Mouse (Mus musculus) G1E (cell line): ENCODE data around the gene Wdr90. TPM values are rescaled to one million over a fixed set of nuclear protein-coding genes. Genes with fewer than 3 reads are reported as not detected.
A peak's percentile ranks its signal among the peaks of the same experiment; 100 is the strongest.

Experiments used
- ATAC-seq: 2 replicates; pipeline ENCODE4 v1.8.0; 2016; ENCODE audit warnings: mild to moderate bottlenecking; ENCODE audit not compliant: insufficient number of reproducible peaks, poor library complexity, low FRiP score, severe bottlenecking; ENCODE audit errors: extremely low read depth
- DNase-seq: peaks from one replicate; pipeline ENCODE4 v3.0.0; 2012; ENCODE audit warnings: low spot score
- H3K27me3 ChIP-seq: 2 replicates; pipeline ENCODE4 v1.6.1; 2012; ENCODE audit warnings: mild to moderate bottlenecking, low read length, inconsistent platforms; ENCODE audit not compliant: insufficient read depth
- H3K36me3 ChIP-seq: replicated peaks from 2 replicates; pipeline ENCODE3; 2012; ENCODE audit warnings: mild to moderate bottlenecking, inconsistent platforms
- H3K4me1 ChIP-seq: 2 replicates; pipeline ENCODE4 v1.6.1; 2012; ENCODE audit warnings: low read depth, low read length, inconsistent platforms, mixed read lengths; ENCODE audit not compliant: insufficient read depth
- H3K4me3 ChIP-seq: 2 replicates; pipeline ENCODE4 v1.5.1; 2012; ENCODE audit warnings: low read depth, mild to moderate bottlenecking, inconsistent platforms, low read length, moderate library complexity, mixed read lengths
- H3K9me3 ChIP-seq: replicated peaks from 2 replicates; pipeline ENCODE4 v1.6.1; 2012; ENCODE audit warnings: inconsistent platforms
- CTCF ChIP-seq: IDR thresholded peaks from 2 replicates; pipeline ENCODE4 v1.5.1; 2012; ENCODE audit warnings: low read depth, low read length, inconsistent platforms, mixed read lengths
- GATA1 ChIP-seq: IDR thresholded peaks from 2 replicates; pipeline ENCODE4 v1.6.1; 2012; ENCODE audit warnings: borderline replicate concordance, low read length, inconsistent platforms, mixed read lengths
- GATA2 ChIP-seq: IDR thresholded peaks from 2 replicates; pipeline ENCODE4 v1.6.1; 2012; ENCODE audit warnings: low read depth, low read length, inconsistent platforms, borderline replicate concordance
- POLR2AphosphoS5 ChIP-seq: IDR thresholded peaks from 2 replicates; pipeline ENCODE4 v1.6.1; 2012; ENCODE audit warnings: low read depth, low read length, inconsistent platforms; ENCODE audit not compliant: insufficient replicate concordance
- TAL1 ChIP-seq: conservative IDR thresholded peaks from 2 replicates; pipeline ENCODE4 v1.6.1; 2012; ENCODE audit warnings: low read depth, low read length, inconsistent platforms, mixed read lengths
- polyA plus RNA-seq: library from polyadenylated mRNA; stranded (reverse); fragments of >175 nt; gene quantifications from 2 replicates; pipeline ENCODE4 v1.2.3, GENCODE M21; 2012
- total RNA-seq, 2 experiments: library from RNA; stranded (forward) in 1 of 2; stranded (reverse) in 1 of 2; fragments of 200-1000 nt in 1 of 2; fragments of >200 nt in 1 of 2; fragmentation: Nextera tagmentation in 1 of 2; gene quantifications; 2 replicates each; pipeline ENCODE4 v1.2.3; 2014 to 2017

Gene Wdr90
- total and polyA plus RNA-seq, 3 experiments = 11.8 to 42.2 (median 17.0) TPM

GRCm38 (mm10) chr17:25877741-25878610 is 16.7 kb upstream of the Wdr90 start:
- Histone ChIP-seq H3K4me1 (peaks cover 36% of the 10 kb centered on the region), H3K4me3 (0 out of 2 replicates have a peak overlapping the region, but pooled peaks have one; percentile 16), H3K9me3 (no peaks in the 10 kb centered on the region), H3K27me3 (no peaks in the 10 kb centered on the region; the same call in 1 of the 2 replicates), H3K36me3 (peaks cover 65% of the 10 kb centered on the region)
- no peak for DNase-seq
- ATAC-seq = no peak
- TF ChIP-seq POLR2AphosphoS5 = no peak
- TF ChIP-seq TAL1 = no peak
- no peak for TF ChIP-seq GATA2
- no peak; the same call in 1 of the 2 replicates for TF ChIP-seq CTCF
- TF ChIP-seq GATA1 = no peak

- H3K27me3 ChIP-seq = no peaks in the 10 kb centered on the region; the same call in 1 of the 2 replicates
- H3K4me1 ChIP-seq = peaks cover 36% of the 10 kb centered on the region
- peaks cover 56% of the 10 kb centered on the region for H3K36me3 ChIP-seq
- TF ChIP-seq TAL1 = no peak
- TF ChIP-seq CTCF = no peak
- no peak for TF ChIP-seq GATA2
- no peak for TF ChIP-seq POLR2AphosphoS5
- no peak for TF ChIP-seq GATA1
- no peak for DNase-seq
- no peak overlapping the region for H3K4me3 ChIP-seq
- ATAC-seq = no peak
- no peaks in the 10 kb centered on the region for H3K9me3 ChIP-seq
Measured at GRCm38 (mm10) chr17:25877025-25877424, 15.7 kb upstream of the Wdr90 start.

- DNase-seq (no peak), ATAC-seq (no peak)
- Histone ChIP-seq H3K27me3 (no peaks in the 10 kb centered on the region; the same call in 1 of the 2 replicates), H3K36me3 (peaks cover 50% of the 10 kb centered on the region), H3K9me3 (no peaks in the 10 kb centered on the region), H3K4me3 (peak overlapping the region; percentile 93; the same call in 1 of the 2 replicates), H3K4me1 (peaks cover 36% of the 10 kb centered on the region)
- TF ChIP-seq POLR2AphosphoS5 = no peak
- no peak for TF ChIP-seq CTCF
- TF ChIP-seq GATA2 = no peak
- TF ChIP-seq GATA1 = no peak
- no peak for TF ChIP-seq TAL1
Measured at GRCm38 (mm10) chr17:25876347-25876915, 15.1 kb upstream of the Wdr90 start.

- peak; percentile 51 for ATAC-seq
Measured at GRCm38 (mm10) chr17:25875171-25876136, 14.2 kb upstream of the Wdr90 start.

GRCm38 (mm10) chr17:25874721-25875170 is 13.4 kb upstream of the Wdr90 start, which contains the start of gene Mettl26:
Gene Mettl26, plus strand, starts transcription at chr17:25875074.
- H3K4me3 ChIP-seq = peak within 1 kb of the TSS; percentile 93
- peaks cover 33% of the 10 kb centered on the region for H3K36me3 ChIP-seq
- DNase-seq = peak; percentile 69
- peak; percentile 58; the same call in 1 of the 2 replicates for ATAC-seq
- H3K27me3 ChIP-seq = no peaks in the 10 kb centered on the region; the same call in 1 of the 2 replicates
- TF ChIP-seq GATA2 (no peak), CTCF (no peak), TAL1 (no peak), POLR2AphosphoS5 (no peak), GATA1 (no peak)
- H3K9me3 ChIP-seq = no peaks in the 10 kb centered on the region
- peaks cover 36% of the 10 kb centered on the region for H3K4me1 ChIP-seq

More at GRCm38 (mm10) chr17:25875171-25876136, 14.2 kb upstream of the Wdr90 start:
- Histone ChIP-seq H3K27me3 (no peaks in the 10 kb centered on the region; the same call in 1 of the 2 replicates), H3K9me3 (no peaks in the 10 kb centered on the region), H3K4me1 (peaks cover 36% of the 10 kb centered on the region), H3K36me3 (peaks cover 40% of the 10 kb centered on the region), H3K4me3 (peak overlapping the region; percentile 93)
- no peak for TF ChIP-seq GATA1
- TF ChIP-seq TAL1 = no peak
- no peak for TF ChIP-seq CTCF
- no peak for TF ChIP-seq POLR2AphosphoS5
- TF ChIP-seq GATA2 = no peak
- peak; percentile 88 for DNase-seq
